Mouse (Mus musculus) lung, postnatal 0 days (tissue): Measurements from ENCODE around the gene Zfp64.

Experiments used
- CTCF ChIP-seq: IDR thresholded peaks from 2 replicates; pipeline ENCODE4 v1.5.1; 2016; ENCODE audit warnings: antibody characterized with exemption, mild to moderate bottlenecking
- EP300 ChIP-seq: IDR thresholded peaks from 2 replicates; pipeline ENCODE4 v1.6.1; 2016; ENCODE audit warnings: antibody characterized with exemption, mild to moderate bottlenecking, control low read depth

DNA sequence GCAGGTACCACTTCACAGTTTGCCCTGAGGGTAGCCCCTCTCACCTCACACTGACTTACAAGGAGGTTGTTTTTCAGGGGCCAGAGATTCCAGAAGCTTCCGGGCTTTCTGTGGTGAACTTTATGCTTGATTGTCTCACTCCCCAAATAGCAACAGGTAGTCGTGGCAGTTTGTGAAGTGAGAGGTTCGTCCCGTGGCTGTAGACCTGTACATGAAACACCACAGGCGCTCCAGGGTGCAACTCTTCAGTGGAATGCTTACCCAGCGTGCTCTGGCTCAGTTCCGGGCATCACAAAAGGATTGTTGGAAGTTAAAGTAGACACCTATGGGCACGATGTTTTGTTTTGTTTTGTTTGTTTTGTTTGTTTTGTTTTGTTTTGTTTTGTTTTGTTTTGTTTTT, 88.4 kb downstream of the Zfp64 start:
- TF ChIP-seq CTCF (no peak), EP300 (no peak)
